Comparison of ENCODE assay signal across 21 mouse cellular contexts in genomic region chr3:132986188-132986587, GRCm38 (mm10). TPM values are rescaled to one million over a fixed set of nuclear protein-coding genes. Genes with fewer than 3 reads are reported as not detected.
"Had no signal": no experiment of that assay in that cellular context is flagged by ENCODE, and none has a peak within 500 bp of the region (broad histone marks: within the 10 kb centered on the region; RNA-seq: fewer than 3 reads in every experiment).

No protein-coding gene starts in this region.

- H3K4me1 ChIP-seq: megakaryocyte, embryonic 14.5 days; midbrain, embryonic 10.5 days; midbrain, embryonic 13.5 days had no signal

- H3K9ac ChIP-seq: limb, embryonic 15.5 days; liver, embryonic 14.5 days; lung, embryonic 15.5 days; midbrain, embryonic 13.5 days had no signal

- H3K4me2 ChIP-seq: limb, embryonic 15.5 days; liver, embryonic 11.5 days; lung, embryonic 15.5 days; midbrain, embryonic 13.5 days had no signal

- DNase-seq: kidney, adult 18-20 months; kidney, adult 9 months; kidney, postnatal 14 days; kidney, postnatal 4 days; left cerebral cortex, postnatal 4 days; lung, adult 18-20 months; lung, postnatal 10 days; lung, postnatal 36 days; thymus, adult 18-20 months; thymus, postnatal 36 days had no signal

- H3K9me3 ChIP-seq: limb, embryonic 15.5 days; lung, embryonic 15.5 days; megakaryocyte, embryonic 14.5 days; midbrain, embryonic 10.5 days; midbrain, embryonic 13.5 days had no signal

- ATAC-seq: intestine, embryonic 16.5 days; midbrain, embryonic 13.5 days; midbrain, embryonic 16.5 days had no signal

- H3K27ac ChIP-seq: layer of hippocampus, adult 2 months; limb, embryonic 15.5 days; liver, embryonic 14.5 days; lung, embryonic 15.5 days; midbrain, embryonic 10.5 days; midbrain, embryonic 13.5 days had no signal

- H3K4me3 ChIP-seq: layer of hippocampus, adult 2 months; limb, embryonic 15.5 days; lung, embryonic 15.5 days; megakaryocyte, embryonic 14.5 days; midbrain, embryonic 10.5 days; midbrain, embryonic 13.5 days had no signal

- H3K27me3 ChIP-seq: limb, embryonic 15.5 days; lung, embryonic 15.5 days; megakaryocyte, embryonic 14.5 days; midbrain, embryonic 13.5 days had no signal

RNA-seq across cellular contexts. Expression of gene Npnt, which starts 36.1 kb away (rescaled TPM):
- total RNA-seq: monocyte, adult 5-6 weeks had no signal
